ENCODE assay signal across 11 mouse cellular contexts in the genomic region with DNA sequence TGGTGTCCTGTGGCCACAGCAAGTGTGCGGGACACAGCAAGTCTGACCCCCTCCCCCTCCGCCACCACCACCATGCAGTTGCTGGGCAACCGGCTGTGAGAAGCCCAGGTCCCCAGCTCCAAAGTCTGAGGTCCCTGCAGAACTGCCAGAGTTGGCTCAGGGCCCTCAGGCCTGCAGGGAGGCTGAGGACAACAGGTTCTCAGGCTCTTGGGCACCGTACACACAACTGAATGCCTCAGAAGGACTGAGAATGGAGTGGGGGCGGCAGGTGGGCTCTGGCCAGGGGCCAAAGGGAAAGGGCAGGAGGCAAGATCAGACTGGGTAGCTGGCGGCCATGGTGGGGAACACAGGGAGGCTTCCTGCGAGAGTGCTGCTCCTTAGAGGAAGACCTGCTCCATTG. TPM values are rescaled to one million over a fixed set of nuclear protein-coding genes. Genes with fewer than 3 reads are reported as not detected.
DNase-seq lines count a peak whose midpoint lies in the region; ATAC-seq and TF ChIP-seq lines count a peak whose summit lies in the region.
"Had no signal": no experiment of that assay in that cellular context is flagged by ENCODE, and none has a peak within 500 bp of the region (broad histone marks: within the 10 kb centered on the region; RNA-seq: fewer than 3 reads in every experiment).

No protein-coding gene starts in this region.

- TF ChIP-seq CTCF in E14TG2a.4 (conservative IDR thresholded peaks at IDR 0.05; ENCODE audit: low read length): no peak
- no peak for TF ChIP-seq CTCF in forebrain, postnatal 0 days (IDR thresholded peaks at IDR 0.05; ENCODE audit: low read depth)

- DNase-seq in gastrocnemius, postnatal 10 days: peak; percentile 5
- no peak for DNase-seq in gastrocnemius, adult 8-10 months (ENCODE audit: low spot score in 2 of 2)
- DNase-seq in layer of hippocampus, postnatal 10 days (ENCODE audit: low spot score in 2 of 2): peak; percentile 29 to 42
- DNase-seq in layer of hippocampus, adult 9-11 months: no peak
- DNase-seq in forebrain, postnatal 0 days: no peak
- no peak for DNase-seq in yolk sac, embryonic 10.5 days (ENCODE audit: low spot score)
- DNase-seq in thymus, postnatal 36 days: no peak

- no peak overlapping the region for H3K9ac ChIP-seq in forebrain, postnatal 0 days
- H3K9ac ChIP-seq: embryonic facial prominence, embryonic 13.5 days had no signal

- no peaks in the 10 kb centered on the region for H3K27me3 ChIP-seq in E14TG2a.4 (ENCODE audit: insufficient read depth, low read length)
- H3K27me3 ChIP-seq in forebrain, postnatal 0 days (ENCODE audit: insufficient read depth, low read length): no peaks in the 10 kb centered on the region
- H3K27me3 ChIP-seq: CH12.LX; embryonic facial prominence, embryonic 13.5 days had no signal

- peak overlapping the region; percentile 30; the same call in 1 of the 2 replicates for H3K4me3 ChIP-seq in E14TG2a.4 (replicated peaks; ENCODE audit: low read length)
- no peak overlapping the region for H3K4me3 ChIP-seq in forebrain, postnatal 0 days (ENCODE audit: low read depth, low read length)
- H3K4me3 ChIP-seq: embryonic facial prominence, embryonic 13.5 days had no signal

- no peak overlapping the region for H3K27ac ChIP-seq in forebrain, postnatal 0 days (ENCODE audit: low read depth, low read length)
- H3K27ac ChIP-seq: embryonic facial prominence, embryonic 13.5 days had no signal

- peaks cover 14% of the 10 kb centered on the region for H3K9me3 ChIP-seq in E14TG2a.4 (ENCODE audit: low read length)
- no peaks in the 10 kb centered on the region for H3K9me3 ChIP-seq in forebrain, postnatal 0 days (ENCODE audit: low read length)
- H3K9me3 ChIP-seq: embryonic facial prominence, embryonic 13.5 days had no signal

- H3K4me1 ChIP-seq in E14TG2a.4 (replicated peaks; ENCODE audit: low read depth, low read length): peaks cover 15% of the 10 kb centered on the region
- no peaks in the 10 kb centered on the region for H3K4me1 ChIP-seq in forebrain, postnatal 0 days (ENCODE audit: insufficient read depth)
- H3K4me1 ChIP-seq: embryonic facial prominence, embryonic 13.5 days had no signal

- no peak overlapping the region for H3K4me2 ChIP-seq in forebrain, postnatal 0 days (ENCODE audit: low read depth)
- H3K4me2 ChIP-seq: embryonic facial prominence, embryonic 13.5 days had no signal

- H3K36me3 ChIP-seq in E14TG2a.4 (ENCODE audit: insufficient read depth, low read length): peaks cover 17% of the 10 kb centered on the region
- H3K36me3 ChIP-seq in forebrain, postnatal 0 days (ENCODE audit: insufficient read depth): no peaks in the 10 kb centered on the region

- peak; percentile 36 for ATAC-seq in forebrain, postnatal 0 days
- ATAC-seq: inflammation-experienced regulatory T-cells, adult 6 months had no signal

- WGBS in forebrain, postnatal 0 days: 57% methylated on average over 7 of the region's 7 CpGs

RNA-seq across cellular contexts. Expression of gene Zranb3, which starts 20.0 kb away (rescaled TPM):
- 1 to 10 TPM; 3.8 to 5.3 TPM for total RNA-seq in gastrocnemius, postnatal 10 days (2021)
- total RNA-seq in gastrocnemius, adult 8-10 months (2022): 1 to 10 TPM; 4.9 to 7.2 (median 5.8) TPM
- total RNA-seq in layer of hippocampus, postnatal 10 days (2021): 1 to 10 TPM; 8.0 to 9.0 TPM
- 4.1 and 4.8 TPM in 2 replicates for total RNA-seq in forebrain, postnatal 0 days (2014; rRNA removed)
- 2.3 and 2.7 TPM in 2 replicates for polyA plus RNA-seq in forebrain, postnatal 0 days (2015; fragmentation: Nextera tagmentation; extraction: Ambion mirVana)

RNA-seq across cellular contexts. Expression of gene R3hdm1, which starts 20.3 kb away (rescaled TPM):
- 10 to 100 TPM; 49.9 to 62.6 TPM for total RNA-seq in gastrocnemius, postnatal 10 days (2021)
- 10 to 100 TPM; 74.0 to 90.8 (median 84.7) TPM for total RNA-seq in gastrocnemius, adult 8-10 months (2022)
- 100 to 1,000 TPM; 242 to 249 TPM for total RNA-seq in layer of hippocampus, postnatal 10 days (2021)
- 61.5 and 67.8 TPM in 2 replicates for total RNA-seq in forebrain, postnatal 0 days (2014; rRNA removed)
- polyA plus RNA-seq in forebrain, postnatal 0 days (2015; fragmentation: Nextera tagmentation; extraction: Ambion mirVana): 69.5 and 86.6 TPM in 2 replicates

Comparison
In these comparisons a context has a peak if more than half of its experiments do, and no peak if none do; other contexts are left out.
1. DNase-seq: peak in gastrocnemius, postnatal 10 days (single experiment) and layer of hippocampus, postnatal 10 days (2 of 2); none in gastrocnemius, adult 8-10 months (0 of 2), layer of hippocampus, adult 9-11 months (single experiment), forebrain, postnatal 0 days (single experiment), yolk sac, embryonic 10.5 days (single experiment) and thymus, postnatal 36 days (0 of 2).